In the genomic region with DNA sequence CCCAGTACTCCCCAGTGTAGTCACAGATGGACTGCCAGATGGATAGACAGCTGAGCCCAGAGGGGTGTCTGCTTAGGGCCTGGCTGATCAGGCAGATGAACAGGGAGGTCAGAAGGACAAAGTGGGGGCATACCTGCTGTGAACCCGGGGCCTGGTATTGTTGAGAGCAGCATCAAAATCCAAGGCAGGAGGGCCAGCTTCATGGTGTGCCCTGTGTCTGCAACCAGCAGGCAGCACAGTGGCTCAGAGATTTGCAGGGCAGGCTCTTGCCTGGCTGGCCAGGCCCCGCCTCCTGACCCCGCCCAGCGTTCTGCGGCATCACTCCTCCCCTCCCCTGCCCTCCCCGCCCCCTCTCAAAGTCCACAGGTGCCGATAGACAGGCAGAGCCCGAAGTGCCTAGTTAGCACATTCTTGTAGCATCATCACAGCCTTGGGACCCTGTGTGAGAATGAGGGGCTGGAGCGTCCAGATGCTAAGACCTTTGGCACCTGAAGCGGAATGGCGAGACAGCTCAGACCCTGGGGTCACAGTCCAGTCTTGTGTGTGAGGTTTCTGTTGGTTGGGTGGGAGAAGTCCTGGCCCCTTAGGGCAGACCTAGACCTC, we compare ENCODE assay signal across 8 mouse cellular contexts. TPM values are rescaled to one million over a fixed set of nuclear protein-coding genes. Genes with fewer than 3 reads are reported as not detected.
DNase-seq lines count a peak whose midpoint lies in the region; ATAC-seq lines count a peak whose summit lies in the region.

A gene (minus strand): TSS at position 268 of the 603 bp plus-strand sequence.

- no peaks in the 10 kb centered on the region for H3K9me3 ChIP-seq in heart, embryonic 16.5 days (replicated peaks; ENCODE audit: control insufficient read depth, low read length)

- H3K4me3 ChIP-seq in heart, embryonic 16.5 days (ENCODE audit: low read length) = peak within 1 kb of the TSS; percentile 13; the same call in 1 of the 2 replicates

- ATAC-seq in heart, embryonic 16.5 days (replicated peaks; ENCODE audit: extremely low read depth, insufficient read depth, low FRiP score) = peak; percentile 46; the same call in 1 of the 2 replicates
- ATAC-seq in megakaryocyte progenitor cell, adult 5-6 weeks (replicated peaks; ENCODE audit: poor library complexity) = peak; percentile 72

- intact Hi-C loops in left cerebral cortex, postnatal 14 days (cut with DNase I) = no loop called here

- peaks cover 7% of the 10 kb centered on the region for H3K36me3 ChIP-seq in heart, embryonic 16.5 days (ENCODE audit: control insufficient read depth, insufficient read depth)
- H3K36me3 ChIP-seq in splenic B cell, adult 2 months (ENCODE audit: control insufficient read depth, insufficient read depth, low read length, poor library complexity, severe bottlenecking) = no peaks in the 10 kb centered on the region; the same call in none of the 2 replicates

- H3K4me1 ChIP-seq in heart, embryonic 16.5 days (ENCODE audit: control insufficient read depth, insufficient read depth, low read length) = peaks cover 30% of the 10 kb centered on the region

- H3K9ac ChIP-seq in heart, embryonic 16.5 days (ENCODE audit: low read length) = peak within 1 kb of the TSS; percentile 42

- H3K4me2 ChIP-seq in heart, embryonic 16.5 days (ENCODE audit: low read depth, low read length) = peak within 1 kb of the TSS; percentile 22

- WGBS in heart, embryonic 16.5 days = 10% methylated on average over 11 of the region's 11 CpGs

- DNase-seq in urinary bladder, adult 2 months (ENCODE audit: low spot score) = no peak
- DNase-seq in urinary bladder, postnatal 10 days (ENCODE audit: low spot score) = no peak
- peak; percentile 87 to 88 for DNase-seq in cerebellum, postnatal 36 days
- peak; percentile 89 to 94 for DNase-seq in kidney, postnatal 25 days
- peak; percentile 58 for DNase-seq in splenic B cell, adult 2 months (ENCODE audit: low read depth, low spot score)
- no peak for DNase-seq in left cerebral cortex, postnatal 14 days (ENCODE audit: low spot score in 2 of 2)

- H3K27me3 ChIP-seq in heart, embryonic 16.5 days (ENCODE audit: control insufficient read depth, insufficient read depth, low read length) = no peaks in the 10 kb centered on the region
- no peaks in the 10 kb centered on the region for H3K27me3 ChIP-seq in splenic B cell, adult 2 months (ENCODE audit: control insufficient read depth, insufficient read depth, low read length, poor library complexity, severe bottlenecking)

- peak within 1 kb of the TSS; percentile 24; the same call in 1 of the 2 replicates for H3K27ac ChIP-seq in heart, embryonic 16.5 days (ENCODE audit: low read length)

RNA-seq across cellular contexts. Expression of the gene that starts here (rescaled TPM):
- polyA plus RNA-seq in urinary bladder, adult 2 months (2012; rRNA removed) = 57.5 and 76.1 TPM in 2 replicates
- polyA plus RNA-seq in heart, embryonic 16.5 days (2015; fragmentation: Nextera tagmentation; extraction: Ambion mirVana) = 12.4 and 13.3 TPM in 2 replicates
- 0.34 and 0.42 TPM in 2 replicates for total RNA-seq in megakaryocyte progenitor cell, adult 5-6 weeks (2015)
- 0.27 TPM in 1 of 2 replicates, not detected in the other for total RNA-seq in megakaryocyte progenitor cell, adult 5-6 weeks (2017)
- total RNA-seq in left cerebral cortex, postnatal 14 days (2021) = 1 to 10 TPM; 4.3 to 4.8 TPM

Comparison
In these comparisons a context has a peak if more than half of its experiments do, and no peak if none do; other contexts are left out.
1. Peak in ATAC-seq in megakaryocyte progenitor cell, adult 5-6 weeks; RNA of the gene not detected or under 1 TPM.
2. DNase-seq: peak in cerebellum, postnatal 36 days (2 of 2), kidney, postnatal 25 days (2 of 2) and splenic B cell, adult 2 months (single experiment); none in urinary bladder, adult 2 months (single experiment), urinary bladder, postnatal 10 days (single experiment) and left cerebral cortex, postnatal 14 days (0 of 2).